Mouse (Mus musculus) forebrain, embryonic 15.5 days (tissue): ENCODE results near the gene Ttc12. TPM values are rescaled to one million over a fixed set of nuclear protein-coding genes. Genes with fewer than 3 reads are reported as not detected.

Experiments
- ATAC-seq: fragments of 200-750 bp; cut with Nextera tagmentation; replicated peaks from 2 replicates; pipeline ENCODE4 v1.8.0; 2017; ENCODE audit warnings: mild to moderate bottlenecking, moderate TSS enrichment, moderate library complexity
- H3K27ac ChIP-seq: fragments of 300-500 bp; sonication (generic); replicated peaks from 2 replicates; pipeline ENCODE4 v1.5.1; 2015; ENCODE audit warnings: mild to moderate bottlenecking, inconsistent platforms
- H3K27me3 ChIP-seq: fragments of 300-500 bp; sonication (generic); 2 replicates; pipeline ENCODE4 v1.6.1; 2015; ENCODE audit warnings: inconsistent platforms
- H3K36me3 ChIP-seq: fragments of 300-500 bp; sonication (generic); 2 replicates; pipeline ENCODE4 v1.6.1; 2015; ENCODE audit warnings: mild to moderate bottlenecking, inconsistent platforms
- H3K4me1 ChIP-seq: fragments of 300-500 bp; sonication (generic); 2 replicates; pipeline ENCODE4 v1.6.1; 2015; ENCODE audit warnings: inconsistent platforms
- H3K4me2 ChIP-seq: fragments of 300-500 bp; sonication (generic); replicated peaks from 2 replicates; pipeline ENCODE4 v1.6.1; 2015; ENCODE audit warnings: mild to moderate bottlenecking, inconsistent platforms
- H3K4me3 ChIP-seq: fragments of 300-500 bp; sonication (generic); 2 replicates; pipeline ENCODE4 v1.5.1; 2015; ENCODE audit warnings: mild to moderate bottlenecking, inconsistent platforms
- H3K9ac ChIP-seq: fragments of 300-500 bp; sonication (generic); replicated peaks from 2 replicates; pipeline ENCODE4 v1.6.1; 2015; ENCODE audit warnings: mild to moderate bottlenecking, inconsistent platforms
- H3K9me3 ChIP-seq: fragments of 300-500 bp; sonication (generic); 2 replicates; pipeline ENCODE4 v1.6.1; 2016; ENCODE audit warnings: inconsistent platforms
- WGBS: fragments of 180-500 bp; shearing (Covaris S2); methylation state at CpG from one replicate; pipeline ENCODE4 v1.1.7; 2015; ENCODE audit warnings: mixed read lengths; 5-methylcytosine and 5-hydroxymethylcytosine counted together
- polyA plus RNA-seq: library from polyadenylated mRNA; unstranded; fragments of >200 nt; fragmentation: Nextera tagmentation; extraction: Ambion mirVana; gene quantifications from 2 replicates; pipeline ENCODE4 v1.2.1, GENCODE M21; 2015

The Ttc12 gene
- polyA plus RNA-seq, 1 experiment from 2014 or later = 1.8 TPM

DNA sequence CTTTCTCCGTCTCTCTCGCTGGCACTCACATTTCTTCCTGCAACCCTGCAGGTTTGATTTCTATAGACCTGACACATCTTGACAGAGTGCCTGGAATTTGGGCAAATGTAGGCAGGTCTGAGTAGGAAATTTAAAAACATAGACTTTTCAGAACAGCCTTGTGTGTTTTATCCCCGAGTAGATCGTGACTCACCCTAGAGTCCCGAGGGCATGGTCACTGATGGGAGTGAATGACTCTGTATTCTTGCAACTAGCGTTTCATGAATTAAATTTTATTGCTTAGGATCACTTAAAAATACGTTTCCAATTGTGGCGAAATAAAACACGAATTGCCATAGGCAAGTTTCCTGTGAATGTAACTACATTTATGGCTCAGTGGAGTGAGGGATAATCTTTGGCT, 37.9 kb upstream of the Ttc12 start:
- Histone ChIP-seq H3K27me3 (no peaks in the 10 kb centered on the region), H3K4me3 (no peak overlapping the region), H3K4me2 (no peak overlapping the region), H3K9me3 (no peaks in the 10 kb centered on the region), H3K9ac (no peak overlapping the region), H3K4me1 (peaks cover 8% of the 10 kb centered on the region), H3K36me3 (peaks cover 26% of the 10 kb centered on the region), H3K27ac (no peak overlapping the region)
- 92% methylated on average over 9 of the region's 9 CpGs for WGBS
- no peak for ATAC-seq

DNA sequence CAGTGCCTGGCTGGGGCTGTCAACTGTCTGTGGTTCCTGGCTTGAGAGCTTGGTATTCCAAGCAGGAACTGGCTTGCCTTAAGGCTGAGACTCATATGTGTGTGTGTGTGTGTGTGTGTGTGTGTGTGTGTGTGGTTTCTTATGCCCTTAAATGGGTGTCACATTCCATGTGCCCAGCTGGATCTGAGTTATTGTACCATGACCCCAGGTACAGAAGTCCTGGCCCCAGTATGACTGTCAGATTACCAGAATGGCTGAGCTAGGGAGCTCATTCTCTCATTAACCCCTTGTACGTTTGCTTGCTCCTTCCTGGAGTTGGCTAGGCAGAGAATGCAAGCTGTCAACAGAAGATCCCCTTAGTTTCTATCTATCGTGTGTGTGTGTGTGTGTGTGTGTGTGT, 28.3 kb upstream of the Ttc12 start:
- ATAC-seq = no peak
- H3K9me3 ChIP-seq = no peaks in the 10 kb centered on the region
- no peak overlapping the region for H3K4me2 ChIP-seq
- no peak overlapping the region for H3K27ac ChIP-seq
- H3K27me3 ChIP-seq = no peaks in the 10 kb centered on the region
- no peaks in the 10 kb centered on the region for H3K4me1 ChIP-seq
- WGBS = 76% methylated on average over 2 of the region's 2 CpGs
- H3K4me3 ChIP-seq = no peak overlapping the region
- H3K9ac ChIP-seq = no peak overlapping the region
- peaks cover 44% of the 10 kb centered on the region for H3K36me3 ChIP-seq

DNA sequence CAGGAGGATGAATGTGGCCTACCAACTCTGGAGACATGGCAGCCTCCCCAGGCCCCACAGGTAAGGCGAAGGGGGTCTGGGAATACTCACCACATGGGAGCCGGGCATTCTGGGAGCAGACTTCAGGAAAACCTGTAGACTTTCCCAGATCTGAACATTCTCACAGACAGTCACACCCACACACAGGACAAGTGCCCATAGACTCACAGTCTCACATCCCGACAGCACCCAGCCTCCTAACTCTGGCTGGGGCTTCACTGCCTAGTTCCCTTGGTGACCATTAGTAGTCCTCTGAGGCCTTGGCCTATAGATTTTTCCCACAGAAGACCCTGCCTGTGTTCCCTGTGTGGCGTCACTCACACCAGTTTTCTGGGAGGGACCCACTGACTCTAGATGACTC, 24.6 kb upstream of the Ttc12 start:
- no peaks in the 10 kb centered on the region for H3K27me3 ChIP-seq
- no peak overlapping the region for H3K4me2 ChIP-seq
- no peak for ATAC-seq
- H3K9ac ChIP-seq = no peak overlapping the region
- no peak overlapping the region for H3K4me3 ChIP-seq
- no peaks in the 10 kb centered on the region for H3K9me3 ChIP-seq
- 96% methylated on average over 4 of the region's 4 CpGs for WGBS
- peaks cover 64% of the 10 kb centered on the region for H3K36me3 ChIP-seq
- H3K4me1 ChIP-seq = no peaks in the 10 kb centered on the region
- H3K27ac ChIP-seq = no peak overlapping the region

DNA sequence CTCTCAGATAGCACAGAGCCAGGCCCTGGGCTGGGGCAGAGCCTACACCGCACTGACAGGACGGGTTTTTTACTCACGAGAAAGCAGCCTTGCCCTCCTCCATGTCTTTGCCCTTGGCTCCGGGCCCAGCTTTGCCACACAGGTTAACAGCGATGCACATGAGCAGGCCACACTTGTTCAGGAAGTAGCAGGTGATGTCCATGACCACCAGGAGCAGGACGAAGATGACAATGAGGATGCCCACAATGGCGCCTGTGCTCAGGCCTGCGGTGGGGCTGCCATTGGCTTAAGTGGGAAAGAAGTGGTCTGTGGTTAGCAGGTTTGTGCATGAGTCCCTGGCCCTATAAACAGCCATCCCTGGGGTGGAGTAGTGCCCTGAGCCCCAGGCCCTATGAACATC, 23.6 kb upstream of the Ttc12 start:
- ATAC-seq = no peak
- no peaks in the 10 kb centered on the region for H3K9me3 ChIP-seq
- 91% methylated on average over 8 of the region's 8 CpGs for WGBS
- H3K4me1 ChIP-seq = 0 out of 2 replicates have a peak, but pooled peaks cover 4% of the 10 kb centered on the region
- H3K36me3 ChIP-seq = peaks cover 61% of the 10 kb centered on the region
- no peak overlapping the region for H3K9ac ChIP-seq
- H3K4me3 ChIP-seq = no peak overlapping the region
- H3K27ac ChIP-seq = no peak overlapping the region
- no peaks in the 10 kb centered on the region for H3K27me3 ChIP-seq
- no peak overlapping the region for H3K4me2 ChIP-seq

DNA sequence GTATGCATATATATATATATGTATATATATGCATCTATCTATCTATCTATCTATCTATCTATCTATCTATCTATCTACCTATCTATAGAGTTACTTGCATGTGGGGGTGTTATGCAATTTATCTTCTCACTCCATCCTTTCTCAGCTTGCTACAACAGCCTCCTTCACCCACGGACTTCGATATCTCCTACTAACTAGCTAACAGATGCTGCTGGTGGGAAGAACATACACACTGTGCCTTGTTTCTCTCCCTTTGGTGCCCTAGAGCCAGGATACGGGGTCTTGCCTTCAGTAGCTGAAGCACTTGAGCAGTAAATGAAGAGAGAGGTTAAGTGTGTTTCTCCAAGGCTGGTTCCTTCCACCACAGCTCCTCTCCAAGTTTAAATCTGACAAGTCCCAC, 23.1 kb upstream of the Ttc12 start:
- H3K4me2 ChIP-seq = no peak overlapping the region
- no peak for ATAC-seq
- H3K4me1 ChIP-seq = 0 out of 2 replicates have a peak, but pooled peaks cover 4% of the 10 kb centered on the region
- no peak overlapping the region for H3K27ac ChIP-seq
- peaks cover 65% of the 10 kb centered on the region for H3K36me3 ChIP-seq
- H3K4me3 ChIP-seq = no peak overlapping the region
- H3K27me3 ChIP-seq = no peaks in the 10 kb centered on the region
- H3K9me3 ChIP-seq = no peaks in the 10 kb centered on the region
- H3K9ac ChIP-seq = no peak overlapping the region
- 95% methylated on average over 3 of the region's 3 CpGs for WGBS

DNA sequence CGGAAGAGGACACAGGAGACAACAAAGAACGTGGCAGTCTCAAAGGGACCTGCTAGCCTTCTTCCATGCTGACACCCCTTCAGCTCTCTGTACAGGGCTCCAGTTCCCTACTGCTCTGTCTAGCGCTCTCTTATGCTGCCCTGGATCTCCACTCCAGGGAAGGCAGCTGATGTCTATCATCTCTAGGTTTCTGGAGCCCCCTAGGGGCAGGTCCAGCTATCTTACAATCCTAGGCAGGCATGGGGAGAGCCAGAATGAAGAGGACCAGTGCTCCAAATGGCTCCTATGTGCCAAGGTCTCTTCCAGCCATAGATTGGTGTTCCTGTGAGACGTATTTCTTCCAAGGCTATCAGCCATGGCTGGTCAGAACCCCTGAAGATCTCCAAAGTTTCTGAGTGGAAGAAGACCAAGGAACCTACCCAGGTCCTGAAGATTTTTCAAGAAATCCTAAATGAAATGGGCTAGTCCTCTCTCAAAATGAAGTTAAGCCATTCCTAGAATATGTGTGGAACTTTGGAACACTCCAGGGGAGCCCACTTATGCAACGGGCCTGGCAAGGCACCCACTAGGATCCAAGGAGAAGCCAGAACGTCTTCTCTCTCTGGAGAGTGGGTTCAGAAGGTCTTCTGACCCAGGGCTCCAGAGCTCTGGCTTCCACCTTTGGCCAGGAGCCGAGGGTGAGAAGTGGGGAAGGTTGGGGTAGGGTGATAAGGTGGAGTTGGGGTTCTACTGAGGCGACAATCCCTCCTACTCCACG, 22.0 kb upstream of the Ttc12 start:
- Histone ChIP-seq H3K9me3 (no peaks in the 10 kb centered on the region), H3K4me3 (no peak overlapping the region), H3K4me1 (0 out of 2 replicates have a peak, but pooled peaks cover 4% of the 10 kb centered on the region), H3K9ac (no peak overlapping the region), H3K4me2 (no peak overlapping the region), H3K27me3 (no peaks in the 10 kb centered on the region), H3K36me3 (peaks cover 66% of the 10 kb centered on the region), H3K27ac (no peak overlapping the region)
- 91% methylated on average over 9 of the region's 9 CpGs for WGBS
- ATAC-seq = no peak

DNA sequence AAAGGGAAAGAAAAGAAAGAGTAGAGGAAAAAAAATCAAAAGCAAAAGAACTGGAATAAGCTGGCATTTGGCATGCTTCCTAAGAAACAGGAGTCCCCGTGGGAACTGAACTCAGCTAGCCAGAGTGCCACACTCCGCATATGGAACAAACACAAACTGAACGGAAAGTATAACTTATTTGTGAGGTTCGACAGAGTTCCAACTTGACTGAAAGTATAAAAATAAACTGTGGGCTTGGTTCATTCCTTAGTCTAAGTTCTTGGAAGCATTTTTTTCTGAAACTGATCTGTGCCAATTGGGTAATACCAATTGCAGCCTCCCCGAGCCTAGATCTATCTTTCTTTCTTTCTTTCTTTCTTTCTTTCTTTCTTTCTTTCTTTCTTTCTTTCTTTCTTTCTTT, 18.6 kb upstream of the Ttc12 start:
- Histone ChIP-seq H3K27me3 (no peaks in the 10 kb centered on the region), H3K36me3 (peaks cover 60% of the 10 kb centered on the region), H3K4me3 (no peak overlapping the region), H3K9ac (no peak overlapping the region), H3K4me2 (no peak overlapping the region), H3K9me3 (no peaks in the 10 kb centered on the region), H3K27ac (no peak overlapping the region), H3K4me1 (0 out of 2 replicates have a peak, but pooled peaks cover 4% of the 10 kb centered on the region)
- WGBS = 29% methylated on average over 5 of the region's 5 CpGs
- ATAC-seq = no peak

DNA sequence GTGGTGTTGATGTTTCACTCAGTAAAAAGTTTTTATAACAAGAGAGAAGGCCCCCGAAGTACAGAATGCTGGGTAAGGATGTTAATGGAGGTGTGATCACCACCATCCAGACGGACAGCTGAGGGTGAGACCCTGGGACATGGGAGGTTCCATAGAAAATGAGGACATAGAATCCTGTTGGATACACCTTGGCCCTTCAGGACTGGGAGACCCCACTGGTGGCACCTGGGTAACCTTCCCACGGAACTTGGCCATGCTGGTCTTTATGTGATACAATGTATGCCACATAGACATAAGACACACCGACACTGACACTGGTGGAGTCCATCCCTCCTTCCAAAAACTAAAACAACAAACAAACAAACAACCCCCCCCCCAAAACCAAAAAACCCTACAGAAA, 16.2 kb upstream of the Ttc12 start:
- no peak overlapping the region for H3K27ac ChIP-seq
- WGBS = 92% methylated on average over 4 of the region's 4 CpGs
- no peak overlapping the region for H3K9ac ChIP-seq
- peaks cover 38% of the 10 kb centered on the region for H3K36me3 ChIP-seq
- no peak for ATAC-seq
- H3K4me3 ChIP-seq = no peak overlapping the region
- 0 out of 2 replicates have a peak, but pooled peaks cover 4% of the 10 kb centered on the region for H3K4me1 ChIP-seq
- no peaks in the 10 kb centered on the region for H3K27me3 ChIP-seq
- no peak overlapping the region for H3K4me2 ChIP-seq
- no peaks in the 10 kb centered on the region for H3K9me3 ChIP-seq

DNA sequence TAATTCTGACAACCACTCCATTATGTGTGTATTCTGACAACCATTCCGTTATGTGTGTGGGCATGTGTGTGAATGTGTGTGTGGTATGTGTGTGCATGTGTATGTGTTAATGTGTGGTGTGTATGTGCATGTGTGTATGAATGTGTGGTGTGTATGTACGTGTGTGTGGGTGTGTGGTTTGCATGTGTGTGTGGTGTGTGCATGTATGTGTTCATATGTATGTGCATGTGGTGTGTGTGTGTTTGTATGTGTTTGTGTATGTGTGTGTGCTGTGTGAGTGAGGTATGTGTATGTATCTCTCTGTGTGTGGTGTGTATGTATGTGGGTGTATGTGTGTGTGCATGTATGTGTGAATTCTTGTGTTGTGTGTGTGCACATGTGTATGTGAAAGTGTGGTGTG, 13.9 kb upstream of the Ttc12 start:
- no peaks in the 10 kb centered on the region for H3K4me1 ChIP-seq
- no peak for ATAC-seq
- no peak overlapping the region for H3K4me2 ChIP-seq
- no peak overlapping the region for H3K9ac ChIP-seq
- H3K9me3 ChIP-seq = no peaks in the 10 kb centered on the region
- H3K36me3 ChIP-seq = peaks cover 18% of the 10 kb centered on the region
- no peak overlapping the region for H3K4me3 ChIP-seq
- H3K27ac ChIP-seq = no peak overlapping the region
- H3K27me3 ChIP-seq = no peaks in the 10 kb centered on the region
- 89% methylated on average over 2 of the region's 2 CpGs for WGBS

DNA sequence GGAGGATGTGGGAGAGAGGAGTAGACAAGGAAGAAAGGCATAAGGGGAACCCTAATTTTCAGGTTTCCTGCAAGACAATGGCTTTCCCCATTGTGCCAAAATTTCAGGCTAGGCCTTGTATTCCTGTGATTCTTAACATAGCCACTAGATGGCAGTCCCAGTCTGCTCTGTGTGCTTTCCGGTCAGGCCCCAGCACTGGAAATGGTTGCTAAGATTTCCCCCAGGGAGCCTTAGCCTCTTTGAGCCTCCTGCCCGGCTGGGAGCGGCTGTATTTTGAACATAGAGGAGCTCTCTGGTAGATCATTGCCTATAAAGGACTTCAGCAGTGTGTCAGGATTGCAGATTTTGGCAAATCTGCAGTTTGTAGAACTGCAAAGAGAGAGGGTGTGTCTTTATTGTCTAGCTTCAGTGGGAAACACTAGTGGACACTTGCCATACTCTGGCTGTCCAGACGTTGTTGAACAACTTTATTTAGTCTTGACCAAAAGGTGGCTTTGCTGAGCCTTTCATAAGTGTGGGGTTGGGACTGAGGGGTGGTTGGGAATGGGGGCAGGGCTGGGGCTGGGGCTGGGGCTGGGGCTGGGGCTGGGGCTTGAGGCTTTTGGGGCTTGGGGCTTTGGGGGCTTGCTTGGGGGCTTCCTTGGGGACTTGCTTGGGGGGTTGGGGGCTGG, 8.1 kb upstream of the Ttc12 start:
- Histone ChIP-seq H3K36me3 (no peaks in the 10 kb centered on the region), H3K4me3 (no peak overlapping the region), H3K4me1 (peaks cover 14% of the 10 kb centered on the region), H3K9me3 (no peaks in the 10 kb centered on the region), H3K9ac (0 out of 2 replicates have a peak overlapping the region, but pooled peaks have one; percentile 12), H3K27ac (no peak overlapping the region), H3K27me3 (no peaks in the 10 kb centered on the region), H3K4me2 (no peak overlapping the region)
- WGBS = 4% methylated on average over 4 of the region's 4 CpGs
- ATAC-seq = peak; percentile 74

DNA sequence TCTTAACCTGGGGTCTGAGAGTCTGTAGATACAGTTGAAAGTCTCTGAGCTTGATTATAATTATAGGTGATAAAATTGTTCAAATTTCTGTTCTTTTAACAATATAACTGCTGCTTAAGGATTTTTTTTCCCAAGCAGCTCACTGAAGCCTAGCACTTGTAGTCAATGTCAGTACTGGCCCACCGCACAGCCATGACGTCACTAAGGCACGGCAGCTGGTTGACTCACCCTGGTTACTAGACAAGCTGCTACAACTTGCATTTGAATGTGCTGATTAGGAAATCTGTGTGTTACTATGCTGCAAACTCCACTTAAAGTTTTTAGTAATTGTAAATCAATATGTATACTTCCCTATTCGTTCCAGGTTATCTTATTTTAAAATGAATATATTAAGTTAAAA, 4.6 kb upstream of the Ttc12 start:
- WGBS = 66% methylated on average over 4 of the region's 4 CpGs
- no peak for ATAC-seq

DNA sequence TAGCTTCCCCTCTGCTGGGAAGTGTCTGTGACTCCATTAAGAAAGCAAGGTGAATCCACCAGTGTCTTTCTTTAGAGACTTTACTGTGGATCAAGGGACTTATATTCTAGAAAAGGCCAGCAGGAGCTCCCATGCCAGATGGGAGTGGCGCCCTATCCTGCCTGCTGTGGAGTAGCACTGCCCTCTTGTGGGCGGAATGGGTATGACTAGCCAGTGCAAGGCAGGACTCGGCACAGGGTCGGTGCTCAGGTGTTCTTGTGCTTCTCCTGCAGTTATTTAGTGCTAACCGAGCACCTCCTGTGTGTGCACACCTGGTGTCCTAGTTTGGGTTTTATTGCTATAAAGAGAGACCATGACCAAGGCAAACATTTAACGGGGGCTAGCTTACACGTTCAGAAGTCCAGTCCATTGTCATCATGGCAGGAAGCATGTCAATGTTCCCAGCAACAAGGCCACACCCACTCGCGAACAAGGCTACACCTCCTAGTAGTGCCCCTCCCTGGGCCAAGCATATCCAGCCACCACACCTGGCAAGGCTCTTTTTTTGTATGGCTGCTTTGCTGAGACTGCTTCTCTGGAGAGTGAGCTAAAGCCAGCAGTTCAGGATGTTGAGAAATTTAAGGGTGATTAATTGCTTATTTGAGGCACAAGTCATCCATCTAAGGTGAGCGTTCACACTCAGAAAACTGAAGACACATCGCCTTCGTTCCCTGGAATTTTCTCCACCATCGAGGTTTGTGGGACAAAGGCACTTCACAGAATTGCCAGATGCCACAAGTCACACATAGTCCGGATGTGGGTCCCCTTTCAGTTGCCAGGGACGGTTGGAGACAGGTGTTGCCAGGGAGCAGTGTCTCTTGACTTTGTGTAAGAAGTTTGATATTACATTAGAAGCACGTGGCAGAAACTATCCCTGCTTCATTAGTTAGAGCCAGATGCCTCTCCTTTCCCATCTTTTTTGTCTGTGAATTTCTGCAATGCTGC, 3.2 kb upstream of the Ttc12 start:
- Histone ChIP-seq H3K27me3 (no peaks in the 10 kb centered on the region), H3K4me3 (no peak overlapping the region), H3K9ac (no peak overlapping the region), H3K9me3 (no peaks in the 10 kb centered on the region), H3K36me3 (no peaks in the 10 kb centered on the region), H3K27ac (no peak overlapping the region), H3K4me2 (no peak overlapping the region; the same call in 1 of the 2 replicates), H3K4me1 (peaks cover 24% of the 10 kb centered on the region)
- WGBS = 33% methylated on average over 16 of the region's 16 CpGs
- peak; percentile 70 for ATAC-seq

More for the DNA sequence above, 4.6 kb upstream of the Ttc12 start:
- no peaks in the 10 kb centered on the region for H3K27me3 ChIP-seq
- H3K9ac ChIP-seq = no peak overlapping the region
- H3K4me2 ChIP-seq = no peak overlapping the region
- no peaks in the 10 kb centered on the region for H3K9me3 ChIP-seq
- no peaks in the 10 kb centered on the region for H3K36me3 ChIP-seq
- H3K4me1 ChIP-seq = peaks cover 24% of the 10 kb centered on the region
- H3K27ac ChIP-seq = no peak overlapping the region
- H3K4me3 ChIP-seq = no peak overlapping the region
